Mouse (Mus musculus): ENCODE results near the gene Sh3kbp1. TPM values are rescaled to one million over a fixed set of nuclear protein-coding genes. Genes with fewer than 3 reads are reported as not detected.

The Sh3kbp1 gene
- polyA plus RNA-seq, 1 experiment from 2014 or later = 35.0 TPM

DNA sequence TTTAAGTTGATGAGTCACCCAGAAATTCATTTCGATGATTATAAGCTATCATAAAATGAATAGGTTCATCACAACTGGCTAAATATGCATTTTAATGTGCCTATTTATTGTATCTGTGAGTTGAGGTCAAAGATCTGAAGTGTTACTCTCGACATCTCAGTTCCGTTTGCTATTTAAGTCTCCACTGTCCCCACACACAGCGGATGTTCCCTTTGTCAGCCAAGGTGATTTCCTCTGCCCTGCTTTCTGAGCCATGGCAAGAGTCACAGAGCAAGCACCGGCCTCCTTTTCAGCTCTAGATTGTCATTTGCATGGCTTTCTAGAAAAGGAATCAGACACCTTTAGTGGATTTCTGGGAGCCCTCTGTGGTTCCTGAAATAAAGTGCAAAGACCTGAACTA, 254.5 kb downstream of the Sh3kbp1 start:
- no peaks in the 10 kb centered on the region for H3K27me3 ChIP-seq (ENCODE audit: control insufficient read depth, insufficient read depth, low read length)
- no peak for ATAC-seq (ENCODE audit: insufficient number of reproducible peaks, insufficient read depth, low FRiP score, low read depth)
- H3K36me3 ChIP-seq (ENCODE audit: control insufficient read depth, insufficient read depth, low read length) = no peaks in the 10 kb centered on the region
- no peak overlapping the region for H3K9ac ChIP-seq (replicated peaks; ENCODE audit: low read depth, low read length)
- no peak overlapping the region for H3K4me3 ChIP-seq (ENCODE audit: low read depth, low read length)
- no peak overlapping the region for H3K27ac ChIP-seq (ENCODE audit: low read length)
- no peak overlapping the region for H3K4me2 ChIP-seq (replicated peaks; ENCODE audit: low read depth, low read length)
- no peaks in the 10 kb centered on the region for H3K4me1 ChIP-seq (ENCODE audit: control insufficient read depth, insufficient read depth, low read length)
- WGBS = 80% methylated on average over 5 of the region's 5 CpGs
- H3K9me3 ChIP-seq (ENCODE audit: control insufficient read depth, low read depth, low read length) = no peaks in the 10 kb centered on the region

DNA sequence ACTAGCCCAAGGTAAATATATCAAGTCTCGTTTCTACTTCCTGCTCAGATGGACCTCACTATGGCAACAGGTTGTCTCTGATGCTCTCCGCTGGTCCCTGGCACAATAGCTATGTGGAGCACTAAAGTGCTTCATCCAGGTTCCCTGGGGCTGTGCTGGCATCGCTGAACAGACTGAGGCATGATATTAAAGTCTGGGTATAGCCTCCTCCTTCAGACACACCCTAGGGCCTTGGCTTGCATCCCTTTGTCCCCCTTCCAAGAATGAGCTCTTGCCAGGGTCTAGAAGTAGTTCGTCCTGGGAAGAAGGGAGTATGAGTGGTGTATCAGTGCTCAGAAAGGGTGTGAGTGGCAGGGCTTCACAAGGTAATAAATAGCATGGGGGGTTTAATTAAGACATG, 269.5 kb downstream of the Sh3kbp1 start:
- no peaks in the 10 kb centered on the region for H3K27me3 ChIP-seq (ENCODE audit: control insufficient read depth, insufficient read depth, low read length)
- no peak overlapping the region for H3K4me3 ChIP-seq (ENCODE audit: low read depth, low read length)
- no peaks in the 10 kb centered on the region for H3K36me3 ChIP-seq (ENCODE audit: control insufficient read depth, insufficient read depth, low read length)
- H3K27ac ChIP-seq (ENCODE audit: low read length) = no peak overlapping the region
- whole genome bisulfite sequencing = 77% methylated on average over 4 of the region's 4 CpGs
- no peak overlapping the region for H3K4me2 ChIP-seq (replicated peaks; ENCODE audit: low read depth, low read length)
- H3K9me3 ChIP-seq (ENCODE audit: control insufficient read depth, low read depth, low read length) = no peaks in the 10 kb centered on the region
- ATAC-seq (ENCODE audit: insufficient number of reproducible peaks, insufficient read depth, low FRiP score, low read depth) = no peak
- no peaks in the 10 kb centered on the region for H3K4me1 ChIP-seq (ENCODE audit: control insufficient read depth, insufficient read depth, low read length)
- H3K9ac ChIP-seq (replicated peaks; ENCODE audit: low read depth, low read length) = no peak overlapping the region

DNA sequence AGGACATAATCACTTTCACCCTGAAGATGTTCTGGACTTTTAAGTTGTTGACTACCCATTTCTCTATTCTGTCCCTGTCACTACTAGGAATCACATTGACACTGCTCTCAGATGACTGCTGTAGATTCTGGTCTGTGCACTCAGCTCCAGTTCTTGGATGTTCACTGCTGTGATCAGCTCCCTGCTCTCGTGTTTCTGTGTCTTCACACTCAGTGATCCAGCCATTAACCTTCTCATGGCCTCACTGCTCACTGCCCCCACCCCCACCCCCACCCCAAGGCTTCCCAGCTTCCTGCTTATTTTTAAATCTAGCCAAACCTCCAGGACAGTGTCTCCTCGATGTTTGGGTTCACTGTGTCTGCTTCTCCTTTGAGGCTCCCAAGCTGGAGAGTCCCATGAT, 271.0 kb downstream of the Sh3kbp1 start:
- Histone ChIP-seq H3K4me2 (replicated peaks; ENCODE audit: low read depth, low read length) (no peak overlapping the region), H3K9ac (replicated peaks; ENCODE audit: low read depth, low read length) (no peak overlapping the region), H3K4me3 (ENCODE audit: low read depth, low read length) (no peak overlapping the region), H3K9me3 (ENCODE audit: control insufficient read depth, low read depth, low read length) (no peaks in the 10 kb centered on the region), H3K27me3 (ENCODE audit: control insufficient read depth, insufficient read depth, low read length) (no peaks in the 10 kb centered on the region), H3K36me3 (ENCODE audit: control insufficient read depth, insufficient read depth, low read length) (no peaks in the 10 kb centered on the region), H3K27ac (ENCODE audit: low read length) (no peak overlapping the region), H3K4me1 (ENCODE audit: control insufficient read depth, insufficient read depth, low read length) (no peaks in the 10 kb centered on the region)
- no peak for ATAC-seq (ENCODE audit: insufficient number of reproducible peaks, insufficient read depth, low FRiP score, low read depth)
- WGBS = 39% methylated on average over 2 of the region's 2 CpGs

DNA sequence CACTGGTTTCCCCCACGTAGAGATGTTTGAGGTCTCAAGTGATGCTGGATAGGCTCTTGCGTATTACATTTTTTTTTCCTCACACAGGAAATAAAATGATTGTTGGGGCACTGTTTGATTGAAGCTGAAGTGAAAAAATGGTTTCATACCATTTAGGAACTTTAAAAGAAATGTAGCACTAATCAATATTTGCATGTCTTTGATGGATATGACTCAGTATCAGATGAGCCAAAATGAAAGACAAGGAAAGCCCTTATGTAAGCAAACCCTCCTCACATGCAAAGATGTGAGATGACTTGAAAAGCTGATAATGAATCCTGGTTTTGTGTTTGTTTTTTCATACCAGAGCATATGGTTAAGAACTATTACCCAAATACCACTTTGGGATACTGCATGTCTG, 272.0 kb downstream of the Sh3kbp1 start:
- no peak overlapping the region for H3K27ac ChIP-seq (ENCODE audit: low read length)
- no peak for ATAC-seq (ENCODE audit: insufficient number of reproducible peaks, insufficient read depth, low FRiP score, low read depth)
- H3K9me3 ChIP-seq (ENCODE audit: control insufficient read depth, low read depth, low read length) = no peaks in the 10 kb centered on the region
- 69% methylated on average over 2 of the region's 2 CpGs for WGBS
- H3K4me2 ChIP-seq (replicated peaks; ENCODE audit: low read depth, low read length) = no peak overlapping the region
- H3K27me3 ChIP-seq (ENCODE audit: control insufficient read depth, insufficient read depth, low read length) = no peaks in the 10 kb centered on the region
- H3K9ac ChIP-seq (replicated peaks; ENCODE audit: low read depth, low read length) = no peak overlapping the region
- H3K36me3 ChIP-seq (ENCODE audit: control insufficient read depth, insufficient read depth, low read length) = no peaks in the 10 kb centered on the region
- no peaks in the 10 kb centered on the region for H3K4me1 ChIP-seq (ENCODE audit: control insufficient read depth, insufficient read depth, low read length)
- no peak overlapping the region for H3K4me3 ChIP-seq (ENCODE audit: low read depth, low read length)

DNA sequence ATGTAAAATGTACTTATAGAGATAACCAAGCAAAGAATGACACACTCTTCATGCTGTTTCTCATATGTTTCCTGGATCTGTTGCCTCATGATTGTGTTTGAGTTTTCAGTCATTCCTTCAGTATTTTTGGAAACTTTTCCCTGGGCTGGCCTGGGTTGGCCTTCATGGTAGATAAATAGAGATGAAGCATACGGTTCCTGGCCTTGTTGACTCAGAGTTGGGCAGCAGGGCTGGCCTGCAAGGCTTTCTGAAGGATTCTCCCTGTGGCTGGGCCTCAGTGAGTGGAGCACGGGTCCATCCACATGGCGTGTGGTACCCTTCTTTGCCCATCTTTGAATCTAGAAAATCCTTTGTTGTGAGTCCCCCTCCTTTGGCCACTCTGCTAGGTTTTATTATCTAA, 276.3 kb downstream of the Sh3kbp1 start:
- H3K4me3 ChIP-seq (ENCODE audit: low read depth, low read length) = no peak overlapping the region
- H3K36me3 ChIP-seq (ENCODE audit: control insufficient read depth, insufficient read depth, low read length) = no peaks in the 10 kb centered on the region
- no peaks in the 10 kb centered on the region for H3K9me3 ChIP-seq (ENCODE audit: control insufficient read depth, low read depth, low read length)
- no peaks in the 10 kb centered on the region for H3K27me3 ChIP-seq (ENCODE audit: control insufficient read depth, insufficient read depth, low read length)
- no peak overlapping the region for H3K9ac ChIP-seq (replicated peaks; ENCODE audit: low read depth, low read length)
- WGBS = 76% methylated on average over 3 of the region's 3 CpGs
- H3K4me1 ChIP-seq (ENCODE audit: control insufficient read depth, insufficient read depth, low read length) = no peaks in the 10 kb centered on the region
- no peak overlapping the region for H3K27ac ChIP-seq (ENCODE audit: low read length)
- H3K4me2 ChIP-seq (replicated peaks; ENCODE audit: low read depth, low read length) = no peak overlapping the region
- ATAC-seq (ENCODE audit: insufficient number of reproducible peaks, insufficient read depth, low FRiP score, low read depth) = no peak

DNA sequence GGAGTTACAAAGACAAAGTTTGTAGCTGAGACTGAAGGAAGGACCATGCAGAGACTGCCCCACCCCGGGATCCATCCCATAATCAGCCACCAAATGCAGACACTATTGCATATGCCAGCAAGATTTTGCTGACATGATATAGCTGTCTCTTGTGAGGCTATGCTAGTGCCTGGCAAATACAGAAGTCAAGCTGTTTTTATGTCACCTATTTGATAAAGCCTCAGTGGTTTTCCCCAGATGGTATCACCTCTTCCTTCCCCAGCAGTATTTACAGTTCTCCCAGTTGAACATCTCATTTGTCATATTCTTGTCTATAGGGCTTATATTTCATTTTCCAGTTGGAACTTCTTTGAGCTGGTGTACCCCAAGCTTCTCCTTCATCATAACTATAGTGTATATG, 280.6 kb downstream of the Sh3kbp1 start:
- H3K4me1 ChIP-seq (ENCODE audit: control insufficient read depth, insufficient read depth, low read length) = no peaks in the 10 kb centered on the region
- H3K9ac ChIP-seq (replicated peaks; ENCODE audit: low read depth, low read length) = no peak overlapping the region
- H3K36me3 ChIP-seq (ENCODE audit: control insufficient read depth, insufficient read depth, low read length) = no peaks in the 10 kb centered on the region
- no peaks in the 10 kb centered on the region for H3K9me3 ChIP-seq (ENCODE audit: control insufficient read depth, low read depth, low read length)
- no peak for ATAC-seq (ENCODE audit: insufficient number of reproducible peaks, insufficient read depth, low FRiP score, low read depth)
- H3K4me2 ChIP-seq (replicated peaks; ENCODE audit: low read depth, low read length) = no peak overlapping the region
- H3K27ac ChIP-seq (ENCODE audit: low read length) = no peak overlapping the region
- H3K4me3 ChIP-seq (ENCODE audit: low read depth, low read length) = no peak overlapping the region
- no peaks in the 10 kb centered on the region for H3K27me3 ChIP-seq (ENCODE audit: control insufficient read depth, insufficient read depth, low read length)
- WGBS = 79% methylated on average over 1 of the region's 1 CpGs

DNA sequence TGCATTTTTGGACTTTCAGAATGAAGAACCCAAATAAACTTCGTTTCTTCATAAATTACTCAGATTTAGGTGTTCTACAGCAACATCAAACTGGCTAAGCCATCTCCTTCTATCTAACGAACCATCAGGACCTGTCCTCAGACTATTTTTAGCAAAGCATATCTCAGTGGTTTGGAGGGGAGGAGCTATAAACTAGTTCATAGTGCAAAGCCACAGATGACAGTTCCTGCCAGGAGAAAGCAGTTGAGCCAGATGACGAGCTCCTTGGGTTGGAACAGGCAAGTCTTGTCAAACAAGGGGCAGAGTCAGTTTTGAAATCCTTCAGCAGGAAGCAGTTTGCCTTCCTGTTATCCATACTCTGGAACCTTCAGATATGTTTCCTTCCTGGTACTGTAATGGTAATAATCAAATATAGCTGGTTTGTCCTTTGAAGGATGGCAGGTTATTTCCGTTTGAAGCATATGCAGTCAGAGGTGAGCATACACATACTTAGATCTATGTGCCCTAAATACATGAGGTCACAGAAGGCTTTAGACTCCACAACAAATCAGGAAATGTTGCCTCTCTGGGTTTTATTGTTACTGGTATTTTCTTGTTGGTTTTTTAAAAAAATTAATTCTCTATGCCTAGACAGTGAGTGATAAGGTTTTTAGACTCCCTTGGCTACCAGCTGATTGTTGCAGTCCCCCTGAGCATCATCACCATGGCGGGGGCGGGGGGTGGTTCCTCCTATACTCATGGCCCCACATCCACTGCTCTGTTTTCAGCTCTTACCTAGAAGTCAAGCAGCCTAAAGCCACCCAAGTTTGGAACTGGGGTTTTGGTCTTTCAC, 282.6 kb downstream of the Sh3kbp1 start:
- Histone ChIP-seq H3K36me3 (ENCODE audit: control insufficient read depth, insufficient read depth, low read length) (no peaks in the 10 kb centered on the region), H3K27ac (ENCODE audit: low read length) (no peak overlapping the region), H3K4me3 (ENCODE audit: low read depth, low read length) (no peak overlapping the region), H3K4me1 (ENCODE audit: control insufficient read depth, insufficient read depth, low read length) (no peaks in the 10 kb centered on the region), H3K9ac (replicated peaks; ENCODE audit: low read depth, low read length) (no peak overlapping the region), H3K4me2 (replicated peaks; ENCODE audit: low read depth, low read length) (no peak overlapping the region), H3K9me3 (ENCODE audit: control insufficient read depth, low read depth, low read length) (no peaks in the 10 kb centered on the region), H3K27me3 (ENCODE audit: control insufficient read depth, insufficient read depth, low read length) (no peaks in the 10 kb centered on the region)
- WGBS = 73% methylated on average over 6 of the region's 6 CpGs
- ATAC-seq (ENCODE audit: insufficient number of reproducible peaks, insufficient read depth, low FRiP score, low read depth) = no peak

DNA sequence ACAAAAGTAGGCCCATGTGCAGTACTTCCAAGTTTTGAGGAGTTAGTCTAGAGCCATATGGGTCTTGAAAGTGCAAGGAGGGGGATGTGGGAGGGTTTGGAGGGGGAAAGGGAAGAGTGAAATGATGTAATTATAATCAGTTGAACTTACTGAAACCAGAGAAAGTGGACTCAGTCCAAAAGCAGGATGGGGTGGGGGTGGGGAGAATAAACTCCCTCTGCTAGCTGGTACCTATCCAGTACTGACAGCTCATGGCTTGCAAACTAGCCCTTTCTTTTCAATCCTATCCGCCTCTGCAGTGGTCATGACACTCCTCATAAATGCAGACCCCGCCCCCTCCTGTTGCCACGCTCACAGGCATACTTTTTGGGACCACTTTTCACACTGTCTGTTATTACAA, 283.5 kb downstream of the Sh3kbp1 start:
- no peaks in the 10 kb centered on the region for H3K36me3 ChIP-seq (ENCODE audit: control insufficient read depth, insufficient read depth, low read length)
- WGBS = 53% methylated on average over 3 of the region's 3 CpGs
- no peak overlapping the region for H3K4me2 ChIP-seq (replicated peaks; ENCODE audit: low read depth, low read length)
- no peak overlapping the region for H3K9ac ChIP-seq (replicated peaks; ENCODE audit: low read depth, low read length)
- no peaks in the 10 kb centered on the region for H3K27me3 ChIP-seq (ENCODE audit: control insufficient read depth, insufficient read depth, low read length)
- peak; percentile 46; the same call in 1 of the 2 replicates for ATAC-seq (ENCODE audit: insufficient number of reproducible peaks, insufficient read depth, low FRiP score, low read depth)
- H3K9me3 ChIP-seq (ENCODE audit: control insufficient read depth, low read depth, low read length) = no peaks in the 10 kb centered on the region
- no peak overlapping the region for H3K4me3 ChIP-seq (ENCODE audit: low read depth, low read length)
- H3K27ac ChIP-seq (ENCODE audit: low read length) = no peak overlapping the region
- no peaks in the 10 kb centered on the region for H3K4me1 ChIP-seq (ENCODE audit: control insufficient read depth, insufficient read depth, low read length)

DNA sequence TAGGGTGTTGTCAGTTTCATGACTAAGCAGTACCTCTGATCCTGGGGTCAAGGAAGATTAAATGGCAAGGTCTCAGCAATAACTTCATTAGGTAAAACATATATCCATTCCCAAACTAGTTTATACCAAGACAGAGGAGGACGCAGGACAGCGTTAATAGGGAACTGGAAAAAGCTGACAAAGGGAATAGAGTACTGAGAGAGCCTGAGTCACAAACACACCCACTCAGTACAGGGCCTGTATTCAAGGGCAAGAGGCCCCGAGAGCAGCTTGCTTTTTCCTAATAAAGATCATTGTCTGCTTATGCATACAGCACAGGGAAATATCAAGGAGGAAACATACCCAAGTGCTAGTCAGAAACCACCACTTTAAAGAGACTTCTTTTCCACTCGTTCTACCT, 284.5 kb downstream of the Sh3kbp1 start:
- no peak overlapping the region for H3K4me2 ChIP-seq (replicated peaks; ENCODE audit: low read depth, low read length)
- no peaks in the 10 kb centered on the region for H3K27me3 ChIP-seq (ENCODE audit: control insufficient read depth, insufficient read depth, low read length)
- no peaks in the 10 kb centered on the region for H3K36me3 ChIP-seq (ENCODE audit: control insufficient read depth, insufficient read depth, low read length)
- 73% methylated on average over 4 of the region's 4 CpGs for WGBS
- ATAC-seq (ENCODE audit: insufficient number of reproducible peaks, insufficient read depth, low FRiP score, low read depth) = no peak
- H3K4me3 ChIP-seq (ENCODE audit: low read depth, low read length) = no peak overlapping the region
- no peak overlapping the region for H3K27ac ChIP-seq (ENCODE audit: low read length)
- H3K9me3 ChIP-seq (ENCODE audit: control insufficient read depth, low read depth, low read length) = no peaks in the 10 kb centered on the region
- H3K9ac ChIP-seq (replicated peaks; ENCODE audit: low read depth, low read length) = no peak overlapping the region
- no peaks in the 10 kb centered on the region for H3K4me1 ChIP-seq (ENCODE audit: control insufficient read depth, insufficient read depth, low read length)

Data from stomach, embryonic 14.5 days (tissue).